Mouse (Mus musculus): ENCODE measurements at regions not wholly inside any gene's neighbourhood (a gene's known extent, or its start where the extent isn't known, plus 50 kb on each side); places are given as distances from the start of the nearest gene placed in this dataset.

DNA sequence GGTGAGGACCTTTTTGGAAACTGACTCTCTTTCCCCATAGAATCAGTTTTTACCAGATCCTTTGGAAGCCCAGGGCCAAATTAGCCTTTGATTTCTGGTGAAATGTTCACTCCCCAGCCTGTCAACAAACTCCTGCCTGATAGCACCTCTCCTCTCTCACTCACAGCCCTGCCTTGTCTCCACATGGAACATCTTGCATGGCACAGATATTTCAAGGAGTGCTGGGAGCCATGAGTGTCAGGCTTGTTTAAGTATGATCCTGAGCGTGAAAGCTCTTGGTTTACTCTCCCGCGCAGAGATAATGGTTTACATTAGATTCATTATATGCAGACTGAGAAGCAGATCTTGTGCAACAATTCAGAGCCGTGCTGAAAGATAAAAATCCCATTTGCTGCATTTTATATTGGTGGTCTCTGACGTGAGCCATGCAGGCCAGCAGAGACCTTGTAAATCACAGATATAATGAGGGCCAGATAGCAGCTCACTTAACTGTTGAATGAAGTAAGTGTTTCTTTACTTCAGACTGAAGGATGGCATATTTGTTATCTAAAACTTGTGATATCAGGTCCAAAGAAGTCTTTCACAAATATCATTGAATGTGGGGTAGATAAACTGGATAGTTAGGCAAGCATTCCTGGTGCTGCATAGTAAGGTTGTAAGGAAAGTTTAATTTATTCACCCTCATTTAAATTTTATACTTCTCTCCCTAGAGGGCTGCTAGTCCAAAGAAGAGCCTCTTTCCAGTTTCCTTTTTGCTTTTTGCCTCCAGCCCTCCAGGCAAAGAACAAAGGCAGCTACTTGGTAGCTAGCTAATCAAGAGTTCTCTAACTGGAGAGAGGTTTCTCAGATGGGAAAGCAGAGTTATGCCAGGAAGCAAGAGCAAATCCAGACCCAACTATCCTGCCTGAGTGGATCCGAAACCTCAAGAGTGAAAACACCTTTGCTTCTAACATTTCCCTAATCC lies 81.8 kb downstream of the Tbx18 start:
- DNase-seq: no peak

DNA sequence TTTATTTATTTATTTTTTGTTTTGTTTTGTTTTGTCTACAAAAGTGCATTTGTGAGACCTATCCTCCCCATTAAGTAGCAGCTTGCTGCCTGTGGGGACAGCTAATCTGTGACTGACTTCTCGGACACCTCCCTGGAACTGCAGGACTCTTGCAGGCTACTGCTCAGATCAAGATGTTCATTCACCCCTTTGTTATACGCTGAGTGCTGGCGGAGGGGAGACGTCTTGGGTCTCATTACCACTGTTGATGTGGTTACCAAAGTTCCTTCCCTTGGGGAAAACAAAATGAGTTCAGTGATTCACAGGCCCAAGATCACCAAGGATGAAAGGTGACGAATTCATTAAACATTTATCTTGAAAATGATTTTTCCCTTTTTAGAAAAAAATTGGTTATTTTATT lies 82.7 kb downstream of the Tbx18 start:
- no peak for DNase-seq

DNA sequence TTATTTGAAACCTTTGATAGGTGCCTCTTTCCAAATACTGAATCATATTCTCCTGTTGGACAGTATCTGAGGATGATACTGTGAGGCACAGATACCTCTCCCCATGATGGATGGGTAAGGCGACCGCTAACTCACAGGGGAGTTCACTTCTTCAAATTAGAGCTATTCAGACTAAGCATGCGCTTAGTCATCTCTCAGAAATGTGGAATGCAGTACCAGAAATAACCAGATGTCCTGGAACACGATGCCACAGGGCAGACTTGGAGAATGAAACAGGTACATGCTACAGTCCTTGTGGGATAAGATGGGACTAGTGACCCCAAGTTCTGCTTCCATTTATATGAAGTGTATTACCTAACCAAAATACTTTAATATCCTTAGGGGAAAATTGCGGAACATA lies 86.0 kb downstream of the Tbx18 start:
- no peak for DNase-seq

DNA sequence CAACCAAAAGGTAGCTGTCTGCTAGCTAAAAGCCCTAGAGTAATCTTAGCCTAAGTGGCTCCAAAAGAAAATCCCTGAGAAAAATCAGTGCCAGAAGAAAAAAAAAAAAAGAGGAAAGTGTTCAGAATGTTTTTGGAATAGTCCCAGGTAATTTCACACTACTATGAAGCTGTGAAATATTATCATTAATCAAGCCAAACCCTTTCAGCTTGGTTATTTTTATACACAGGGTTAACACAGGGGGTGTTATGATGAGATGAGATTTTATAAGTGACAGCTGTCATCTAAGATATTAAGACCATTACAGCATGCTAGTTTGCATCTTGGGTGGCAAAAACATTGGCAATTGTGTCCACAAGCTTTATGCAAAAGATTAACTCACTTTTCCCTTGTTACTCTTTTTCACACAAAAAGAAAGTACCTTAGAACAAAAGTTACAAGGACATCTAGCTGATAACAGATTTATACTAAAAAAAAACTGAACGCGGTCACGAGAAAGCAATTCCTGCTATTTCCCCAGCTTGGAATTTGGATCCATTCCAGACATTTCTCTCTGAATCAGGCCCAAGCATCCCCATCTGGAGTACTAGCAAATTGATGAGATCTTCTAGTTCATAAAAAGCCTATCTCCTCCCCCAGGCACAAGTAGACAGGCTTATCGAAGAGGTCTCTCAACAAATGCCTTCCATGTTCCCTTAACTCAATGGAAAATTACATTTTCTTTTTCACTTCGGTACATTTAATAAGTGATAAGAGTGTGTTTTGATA lies 97.0 kb downstream of the Tbx18 start:
- no peak for DNase-seq

DNA sequence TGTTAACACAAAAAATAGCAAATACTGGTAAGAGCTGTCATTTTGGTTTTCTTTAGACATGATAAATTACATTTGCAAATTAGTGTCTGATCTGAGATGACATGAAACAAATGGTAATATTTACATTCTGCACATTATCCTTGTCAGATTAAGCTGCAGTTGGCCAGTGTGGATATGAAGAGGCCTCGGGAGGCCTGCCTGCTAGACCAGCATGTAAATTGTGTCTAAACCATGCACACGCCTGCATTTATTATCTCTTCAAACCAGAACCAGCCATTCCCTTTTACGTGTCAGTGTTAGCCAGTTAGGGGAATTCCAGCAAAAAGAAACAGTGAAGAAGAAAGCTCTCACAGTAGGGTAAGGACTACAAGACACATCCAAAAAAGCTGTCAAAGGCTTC lies 104.6 kb downstream of the Tbx18 start:
- DNase-seq: no peak

DNA sequence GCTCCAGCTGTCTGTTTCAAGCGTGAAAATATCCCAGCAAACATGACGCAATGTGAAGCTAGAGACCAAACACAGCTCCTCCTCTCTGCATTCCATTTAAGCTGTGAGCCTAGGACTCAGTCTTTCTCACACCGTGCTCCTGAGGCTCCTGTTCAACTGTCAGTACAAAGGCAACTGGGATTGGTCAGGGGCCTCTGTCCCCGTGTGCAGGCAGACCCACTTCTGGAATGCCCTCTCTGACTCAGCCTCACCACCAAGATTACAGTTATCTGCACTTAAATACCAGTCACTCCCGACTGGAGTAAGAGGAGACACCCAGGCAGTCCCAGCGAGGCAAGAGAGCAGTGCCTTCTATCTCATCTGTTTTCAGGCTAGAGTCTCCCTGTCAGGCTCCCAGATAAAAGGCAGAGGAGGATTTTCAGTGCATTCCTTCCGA lies 112.8 kb downstream of the Tbx18 start:
- no peak for DNase-seq

DNA sequence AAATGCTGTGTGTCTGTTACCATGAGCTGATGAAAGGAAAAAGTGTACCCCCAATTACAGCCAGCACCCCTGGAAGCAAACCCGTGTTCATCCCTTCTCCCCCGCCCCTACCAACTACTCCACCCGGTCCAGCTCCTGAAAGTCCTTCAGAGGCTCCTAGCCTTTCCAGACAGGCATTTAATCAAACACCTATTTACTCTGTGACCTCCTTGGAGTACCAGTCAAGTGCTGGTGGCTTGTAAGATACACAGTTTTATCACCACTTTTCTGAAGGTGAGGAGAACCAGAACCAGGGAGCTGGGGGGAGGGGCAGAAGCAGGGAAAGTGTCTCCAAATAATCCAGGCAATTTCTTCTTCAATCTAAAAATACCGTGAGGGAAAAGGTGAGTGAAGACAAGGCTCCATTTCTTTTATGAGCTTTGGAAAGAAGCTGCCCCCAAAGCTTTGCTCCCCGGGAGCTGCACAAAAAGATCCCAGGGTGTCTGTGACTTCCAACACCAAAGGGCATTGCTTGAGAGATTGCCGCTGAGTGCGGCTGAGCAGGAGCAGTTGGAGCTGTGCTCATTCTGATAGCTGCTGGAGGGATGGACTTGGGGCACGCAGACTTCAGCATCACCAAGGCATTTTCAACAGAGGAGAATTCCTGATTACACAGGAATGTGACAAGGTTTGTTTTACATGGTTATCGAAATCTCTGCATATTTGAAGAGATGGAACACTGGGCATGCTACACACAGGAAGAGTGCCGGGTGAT lies 123.0 kb downstream of the Tbx18 start:
- DNase-seq: no peak

DNA sequence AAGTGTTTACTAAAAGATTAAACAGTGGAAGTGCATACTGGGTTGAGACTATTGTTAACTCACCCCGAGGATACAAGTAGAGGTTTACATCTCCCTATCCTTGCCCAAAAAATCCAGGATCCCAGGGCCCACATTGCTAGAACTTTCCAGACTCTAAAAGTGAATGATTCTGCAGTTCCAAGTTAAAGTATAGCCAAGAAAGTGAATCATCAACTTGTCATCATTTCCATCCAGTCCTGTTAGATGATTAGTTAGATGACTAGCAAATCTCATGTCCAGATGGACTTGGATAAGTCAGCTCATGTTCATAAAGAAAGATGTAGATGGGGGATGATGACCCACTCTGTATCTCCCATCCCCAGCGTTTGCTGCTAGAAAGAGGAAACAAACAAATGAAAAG lies 155.5 kb downstream of the Tbx18 start:
- no peak for DNase-seq

DNA sequence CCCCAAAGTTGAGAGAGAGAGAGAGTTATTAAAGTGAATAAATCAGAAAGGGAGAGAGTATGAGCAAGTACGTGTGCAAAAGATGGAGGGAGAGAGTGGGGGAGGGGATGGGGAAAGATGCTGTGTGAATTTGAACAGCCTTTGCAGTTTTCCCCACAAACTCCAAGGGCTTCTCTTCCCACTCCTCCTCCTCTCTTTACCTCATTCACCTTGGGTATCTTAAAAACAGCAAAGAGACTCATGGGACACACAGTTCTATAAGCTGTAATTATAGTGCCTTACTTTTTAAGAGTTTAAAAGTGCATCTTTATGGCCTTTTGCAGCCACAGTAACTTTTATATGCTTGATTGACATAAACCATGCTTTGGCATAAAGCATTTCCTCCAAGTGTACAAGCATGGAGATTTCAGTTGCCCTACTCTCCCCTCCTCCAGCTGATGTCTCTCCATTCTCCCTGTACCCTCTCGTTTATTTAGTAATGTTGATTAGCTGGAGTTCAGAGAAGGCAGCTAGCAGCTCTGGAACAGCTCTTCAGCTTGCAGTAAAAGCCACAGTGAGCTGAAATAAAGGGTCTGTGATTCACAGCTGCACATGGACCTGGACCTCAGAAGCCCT lies 156.7 kb downstream of the Tbx18 start:
- no peak for DNase-seq

DNA sequence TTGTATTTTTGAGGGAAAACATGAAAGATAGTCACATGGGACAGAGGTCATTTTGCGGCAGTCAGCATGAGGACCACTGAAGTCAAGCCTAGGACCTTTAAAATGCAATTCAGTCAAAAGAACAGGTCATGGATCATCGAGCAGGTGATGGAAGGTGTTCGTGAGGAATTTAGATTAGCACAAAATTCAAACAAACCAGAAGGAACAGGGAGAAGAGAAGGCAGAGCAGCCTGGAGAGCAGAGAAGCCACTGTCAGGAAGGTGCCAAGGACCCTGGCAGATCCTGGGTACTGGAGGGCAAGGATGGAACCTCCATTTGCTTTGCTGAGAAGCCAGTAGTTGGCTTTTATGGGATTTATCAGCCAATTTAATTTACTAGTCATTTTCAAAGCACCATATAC lies 167.8 kb downstream of the Tbx18 start:
- no peak for DNase-seq

DNA sequence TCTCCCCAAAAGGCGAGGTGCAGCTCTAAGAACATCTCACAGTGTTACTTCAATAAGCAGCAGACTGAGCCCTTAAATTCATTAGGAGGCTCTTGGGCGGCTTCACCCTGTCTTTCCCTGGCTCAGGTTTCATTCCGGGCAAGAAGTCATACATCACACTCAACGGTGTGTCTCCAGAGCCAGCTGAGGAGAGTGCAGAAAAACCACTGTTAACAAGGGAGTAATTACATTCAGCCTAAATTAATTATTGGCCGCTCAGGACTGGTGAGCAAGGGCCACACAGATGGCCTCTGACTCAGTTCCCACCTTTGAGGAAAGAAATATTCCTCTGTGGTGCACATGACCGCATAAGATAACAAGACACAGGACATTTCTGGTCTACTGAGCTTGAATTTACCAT lies 168.3 kb downstream of the Tbx18 start:
- DNase-seq: no peak

DNA sequence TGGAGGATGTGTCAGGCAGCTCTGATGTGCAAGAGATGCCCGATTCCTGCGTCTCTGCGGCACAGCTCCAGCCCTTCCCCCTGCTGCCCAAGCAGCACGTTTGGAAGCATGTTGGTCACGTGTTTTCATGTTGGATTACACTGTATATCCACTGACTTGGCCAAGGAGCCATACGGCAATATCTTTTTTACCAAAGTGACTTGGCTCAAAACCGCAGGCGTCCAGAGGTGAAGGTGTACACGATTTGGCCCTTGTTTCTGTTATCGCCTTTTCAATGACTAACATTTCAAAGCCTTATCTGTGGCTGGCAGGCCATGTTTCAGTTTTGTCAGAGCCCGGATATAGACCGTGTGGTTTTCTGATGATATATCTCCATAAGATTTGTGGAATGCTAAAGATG lies 173.2 kb downstream of the Tbx18 start:
- DNase-seq: peak; percentile 29

DNA sequence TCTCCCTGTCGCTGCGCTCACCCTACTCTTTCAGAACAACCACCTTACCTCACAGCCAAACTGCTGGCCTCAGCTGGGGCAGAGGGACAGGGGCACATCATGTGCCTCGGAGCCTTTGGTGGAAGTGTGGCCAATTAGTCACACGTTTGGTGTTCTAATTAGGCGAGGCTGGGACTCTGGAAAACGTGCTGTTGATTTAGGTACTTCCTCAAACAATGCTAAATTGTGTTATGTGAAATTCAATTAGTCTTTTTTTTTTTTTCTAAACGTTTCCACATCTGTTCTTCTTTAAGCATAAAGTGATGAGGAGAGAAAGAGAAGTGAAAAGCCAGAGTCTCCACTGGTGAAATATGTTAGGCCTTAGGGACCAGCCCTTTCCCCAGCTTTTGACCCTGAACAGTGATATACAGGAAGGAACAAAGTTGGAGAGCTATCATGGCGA lies 174.1 kb downstream of the Tbx18 start:
- peak; percentile 12 for DNase-seq

DNA sequence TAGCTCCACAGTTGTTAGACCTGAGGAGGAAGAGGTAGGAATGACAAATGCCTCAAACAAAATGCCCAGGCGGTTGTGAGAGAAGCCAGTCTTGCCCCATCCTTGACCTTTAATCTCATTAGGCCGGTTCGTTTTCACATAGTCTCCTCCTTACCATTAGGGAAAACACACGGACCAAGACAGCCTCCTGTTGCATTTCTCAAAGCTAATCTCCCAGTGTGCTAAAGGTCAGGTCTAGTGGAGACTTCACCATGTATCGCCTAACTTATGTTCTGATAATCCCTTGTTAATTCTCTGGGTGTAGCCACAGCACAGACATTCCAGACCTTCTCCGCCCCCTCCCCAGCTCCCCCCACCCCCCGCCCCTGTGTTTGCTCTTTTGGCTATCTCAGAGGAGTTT lies 174.5 kb downstream of the Tbx18 start:
- DNase-seq: peak; percentile 15

DNA sequence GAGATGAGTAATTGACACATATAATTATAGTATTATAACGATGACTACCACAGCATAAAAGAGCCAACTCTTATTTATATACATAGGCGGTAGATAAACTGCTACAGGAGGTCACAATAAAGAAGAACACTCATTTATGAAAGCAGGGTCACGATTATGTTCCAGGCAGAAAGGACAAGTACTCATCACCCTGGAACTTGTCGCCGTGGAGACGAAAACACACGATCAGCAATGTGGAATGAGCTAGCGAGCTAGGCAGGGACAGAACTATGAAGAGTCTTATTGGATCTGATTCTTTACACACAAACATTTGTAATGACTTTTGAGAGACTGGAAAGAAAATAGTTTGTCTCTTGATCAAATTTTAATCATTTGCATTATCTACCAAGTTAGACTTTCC lies 197.9 kb downstream of the Tbx18 start:
- DNase-seq: no peak

DNA sequence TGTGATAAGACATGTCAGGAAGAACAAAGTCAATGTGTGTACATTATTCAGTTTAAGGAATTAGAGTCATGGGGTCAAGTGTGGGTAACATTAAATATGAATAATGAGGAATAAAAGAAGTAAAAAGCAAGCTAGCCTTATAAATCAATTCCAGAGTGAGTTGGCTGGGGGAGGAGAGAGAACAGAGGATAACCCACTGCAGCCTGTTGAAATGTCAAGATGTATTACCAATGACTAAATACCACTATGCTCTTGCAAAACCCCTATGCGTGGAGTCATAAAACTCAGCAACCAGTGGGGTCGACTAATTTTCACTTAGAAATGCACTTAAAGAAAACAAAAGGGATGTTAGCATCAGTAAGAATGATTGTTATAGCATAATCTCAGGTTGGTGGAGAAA lies 201.2 kb downstream of the Tbx18 start:
- DNase-seq: no peak

DNA sequence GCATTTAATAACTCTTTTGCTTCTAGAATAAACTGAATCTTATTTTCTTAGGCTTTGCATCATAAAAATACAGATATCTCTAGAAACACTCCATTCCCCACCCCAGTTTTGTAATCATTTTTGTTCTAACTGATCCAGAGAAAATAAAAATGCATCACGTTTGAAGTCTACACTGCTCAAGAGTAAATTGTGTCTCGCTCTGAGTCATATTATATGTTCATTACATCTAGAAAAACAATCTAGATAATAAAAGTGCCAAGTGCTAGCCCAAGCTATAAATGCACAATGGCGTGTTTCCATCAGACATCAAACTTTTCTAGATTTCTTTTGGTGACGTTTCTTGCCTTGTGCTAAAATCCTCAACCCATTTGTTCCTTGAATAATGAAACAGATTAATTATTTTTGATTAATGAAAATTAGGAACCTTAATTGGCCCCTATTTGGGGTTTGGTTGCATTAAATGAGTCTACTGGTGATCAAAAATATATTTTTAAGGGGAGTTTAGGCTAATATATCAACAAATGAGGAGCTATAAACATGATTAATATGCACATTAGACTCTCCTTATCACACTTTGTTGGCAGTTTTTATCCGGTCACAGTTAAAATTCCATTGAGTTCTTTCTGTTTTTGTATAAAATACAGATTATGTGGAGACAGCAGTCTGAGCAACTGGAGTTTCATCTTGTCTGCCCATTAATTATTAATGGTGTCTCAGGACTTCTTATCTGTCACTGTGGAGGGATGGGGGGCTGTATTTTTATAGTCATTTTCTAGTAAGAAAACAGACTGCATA lies 206.0 kb downstream of the Tbx18 start:
- no peak for DNase-seq

DNA sequence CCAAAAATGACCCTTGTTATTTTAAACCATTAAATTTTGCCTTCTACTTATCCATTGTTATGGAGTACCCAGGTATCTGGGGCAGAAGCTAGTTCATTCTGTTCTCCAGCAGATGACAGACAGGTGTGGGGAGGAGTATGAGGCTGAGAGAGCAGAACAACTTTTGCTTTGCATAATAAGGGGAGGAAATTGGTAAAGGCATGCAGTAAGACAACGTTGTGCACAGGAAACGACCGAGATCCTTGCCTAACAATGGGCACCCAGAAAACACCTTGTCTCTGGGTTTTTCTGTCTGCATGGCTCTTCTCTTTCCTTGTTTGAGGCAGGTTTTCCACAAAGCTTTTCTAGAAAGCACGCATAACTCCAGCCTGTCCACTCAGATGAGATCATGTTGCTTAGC lies 220.4 kb downstream of the Tbx18 start:
- DNase-seq: no peak

DNA sequence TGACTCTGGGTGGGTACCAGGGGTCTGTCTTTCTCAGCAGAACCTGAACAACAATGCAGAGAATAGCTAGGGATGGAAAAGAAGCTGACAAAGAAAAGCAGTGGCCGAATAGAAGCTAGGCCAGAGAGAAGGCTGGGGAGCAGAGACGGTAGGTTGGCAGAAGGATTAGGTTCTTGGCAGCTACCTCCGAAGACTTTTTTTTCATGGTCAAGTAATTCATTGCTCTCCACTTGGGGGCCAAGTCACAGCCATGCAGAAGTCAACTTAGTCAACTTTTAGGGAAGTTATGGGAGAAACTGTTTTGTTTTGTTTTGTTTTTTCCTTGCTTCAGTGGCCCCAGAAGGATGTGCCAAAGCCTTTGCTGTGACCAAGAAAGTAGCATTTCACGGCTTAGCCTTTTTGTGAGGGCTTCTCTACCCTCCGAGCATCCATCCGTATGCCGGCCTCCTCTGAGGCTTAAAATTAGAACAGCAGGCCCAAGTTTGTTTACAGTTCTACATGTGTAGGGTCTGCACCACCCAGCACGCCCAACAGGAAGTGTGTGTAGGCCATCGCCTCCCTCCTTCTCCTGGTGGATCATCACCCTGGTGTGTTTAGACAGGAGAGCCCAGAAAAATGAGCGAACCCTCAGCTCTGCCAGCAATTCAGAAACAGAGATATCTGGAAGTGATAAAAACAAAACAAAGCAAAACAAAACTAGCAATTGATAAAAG lies 226.2 kb downstream of the Tbx18 start:
- DNase-seq: peak; percentile 15

DNA sequence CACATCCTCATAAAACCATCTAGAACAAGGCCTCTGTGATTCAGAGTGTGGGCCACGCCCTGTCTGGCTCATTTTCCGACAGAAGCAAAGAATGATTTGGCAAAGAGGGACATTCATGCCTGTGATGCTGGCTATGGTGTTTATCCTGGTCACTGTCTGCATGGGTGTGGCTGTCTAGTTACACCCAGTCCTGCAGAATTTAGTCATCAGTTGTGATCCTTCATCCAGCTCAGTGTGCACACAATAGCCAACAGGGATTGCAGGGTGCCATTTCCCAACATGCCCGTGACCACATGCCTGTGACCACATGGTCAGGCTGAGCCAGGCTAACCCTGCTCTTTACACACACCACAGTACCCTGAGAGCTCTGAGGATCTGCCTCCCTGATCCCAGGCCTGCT lies 208.8 kb upstream of the Cep162 start:
- DNase-seq: peak; percentile 7

DNA sequence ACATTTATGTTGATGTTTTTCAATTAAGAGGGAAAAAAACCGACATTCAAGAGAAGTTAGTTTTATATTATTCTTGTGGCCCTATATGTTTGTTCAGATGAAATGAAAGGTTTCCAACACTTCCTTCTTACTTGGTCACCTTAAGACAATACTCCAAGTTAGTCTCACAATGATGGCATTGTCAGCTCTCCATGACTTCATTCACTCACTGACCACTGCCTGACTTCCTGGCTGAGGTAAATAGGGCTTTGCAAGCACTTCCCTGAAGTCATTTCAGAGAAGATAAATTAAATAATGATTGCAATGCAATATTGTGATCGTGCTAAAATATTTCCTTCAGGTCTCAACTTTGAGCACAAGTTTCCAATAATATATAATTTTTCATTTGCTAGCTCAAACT lies 197.9 kb upstream of the Cep162 start:
- no peak for DNase-seq
